Mouse (Mus musculus) skeletal muscle tissue, adult 2 months (tissue): Measurements from ENCODE around the gene Tspan15.
A peak's percentile ranks its signal among the peaks of the same experiment; 100 is the strongest.

ENCODE experiments used
- DNase-seq: peaks from one replicate; pipeline ENCODE4 v3.0.0-alpha.2; 2012; ENCODE audit warnings: low read depth, low spot score

Tspan15 gene

GRCm38 (mm10) chr10:62228126-62228525 lies 2.9 kb downstream of the Tspan15 start:
- DNase-seq = no peak

GRCm38 (mm10) chr10:62225839-62226238 lies 5.2 kb downstream of the Tspan15 start:
- DNase-seq = no peak

- DNase-seq = peak; percentile 74
These were observed 6.8 kb downstream of the Tspan15 start for GRCm38 (mm10) chr10:62224231-62224630.

- peak; percentile 57 for DNase-seq
These were observed 8.3 kb downstream of the Tspan15 start for GRCm38 (mm10) chr10:62222777-62223176.

GRCm38 (mm10) chr10:62221647-62222046 lies 9.4 kb downstream of the Tspan15 start:
- DNase-seq = no peak

- no peak for DNase-seq
These were observed 10.1 kb downstream of the Tspan15 start for GRCm38 (mm10) chr10:62220732-62221514.

- no peak for DNase-seq
These were observed 12.3 kb downstream of the Tspan15 start for GRCm38 (mm10) chr10:62218789-62219172.

GRCm38 (mm10) chr10:62218044-62218788 lies 12.8 kb downstream of the Tspan15 start:
- DNase-seq = no peak

GRCm38 (mm10) chr10:62217196-62217595 lies 13.9 kb downstream of the Tspan15 start:
- DNase-seq = no peak

GRCm38 (mm10) chr10:62216595-62216994 lies 14.5 kb downstream of the Tspan15 start:
- DNase-seq = no peak

- no peak for DNase-seq
These were observed 15.4 kb downstream of the Tspan15 start for GRCm38 (mm10) chr10:62215633-62216032.

GRCm38 (mm10) chr10:62215169-62215616 lies 15.9 kb downstream of the Tspan15 start:
- DNase-seq = no peak

GRCm38 (mm10) chr10:62211310-62211709 lies 19.7 kb downstream of the Tspan15 start:
- peak; percentile 52 for DNase-seq

- peak; percentile 59 for DNase-seq
These were observed 22.7 kb downstream of the Tspan15 start for GRCm38 (mm10) chr10:62208241-62208896.

GRCm38 (mm10) chr10:62202574-62202973 lies 28.5 kb downstream of the Tspan15 start:
- DNase-seq = no peak

- DNase-seq = no peak
These were observed 32.2 kb downstream of the Tspan15 start for GRCm38 (mm10) chr10:62198891-62199290.

GRCm38 (mm10) chr10:62197403-62197802 lies 33.6 kb downstream of the Tspan15 start:
- DNase-seq = no peak

GRCm38 (mm10) chr10:62195376-62195775 lies 35.7 kb downstream of the Tspan15 start:
- DNase-seq = peak; percentile 59

- no peak for DNase-seq
These were observed 36.1 kb downstream of the Tspan15 start for GRCm38 (mm10) chr10:62194946-62195345.

- no peak for DNase-seq
These were observed 36.6 kb downstream of the Tspan15 start for GRCm38 (mm10) chr10:62194461-62194860.

GRCm38 (mm10) chr10:62194043-62194442 lies 37.0 kb downstream of the Tspan15 start:
- DNase-seq = no peak

GRCm38 (mm10) chr10:62192701-62193157 lies 38.3 kb downstream of the Tspan15 start:
- peak; percentile 93 for DNase-seq
